Mouse (Mus musculus): Measurements from ENCODE around the gene Vmn1r120. TPM values are rescaled to one million over a fixed set of nuclear protein-coding genes. Genes with fewer than 3 reads are reported as not detected.
"Not testable (repeated sequence)": the region's sequence is repeated elsewhere in the genome, so short reads cannot be mapped to it uniquely, and the experiment has no call there.

The Vmn1r120 gene
- polyA plus RNA-seq (2014; fragmentation: Nextera tagmentation; extraction: Ambion mirVana), result not detected in 2 replicates

DNA sequence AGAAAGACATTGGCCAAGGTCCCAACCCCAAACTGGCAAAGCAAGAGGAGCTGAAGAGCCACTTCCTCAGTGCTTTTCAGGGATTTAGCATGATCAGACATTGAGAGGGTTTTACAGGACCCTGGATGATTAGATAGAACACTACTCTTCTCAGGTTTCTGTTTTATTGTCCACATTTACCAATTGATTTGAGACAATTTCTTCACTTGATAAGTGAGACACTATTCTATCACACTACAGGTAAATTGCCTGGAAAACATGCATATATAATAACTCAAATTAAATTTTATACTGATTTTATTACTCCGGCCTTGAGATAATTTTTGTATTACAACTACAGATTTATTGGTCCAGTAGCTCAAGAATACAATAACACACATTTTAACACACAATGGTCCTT is at the start of gene Vmn1r120:
Gene Vmn1r120, minus strand, starts transcription at position 101 of the 400 bp plus-strand sequence.
- not testable (repeated sequence) for DNase-seq (ENCODE audit: low spot score); H3K9ac ChIP-seq (replicated peaks; ENCODE audit: low read length); H3K4me3 ChIP-seq (ENCODE audit: low read depth, low read length); H3K4me2 ChIP-seq (ENCODE audit: low read depth, low read length); H3K4me1 ChIP-seq (ENCODE audit: control insufficient read depth, insufficient read depth, low read length); ATAC-seq (replicated peaks; ENCODE audit: insufficient number of reproducible peaks, low FRiP score, low TSS enrichment, low read depth); H3K36me3 ChIP-seq (replicated peaks; ENCODE audit: control insufficient read depth, insufficient read depth, low read depth, low read length); H3K27me3 ChIP-seq (ENCODE audit: control insufficient read depth, insufficient read depth, low read length); H3K9me3 ChIP-seq (replicated peaks; ENCODE audit: control insufficient read depth, low read length); H3K27ac ChIP-seq (replicated peaks; ENCODE audit: low read depth, low read length)
- WGBS, result 69% methylated on average over 1 of the region's 1 CpGs

DNA sequence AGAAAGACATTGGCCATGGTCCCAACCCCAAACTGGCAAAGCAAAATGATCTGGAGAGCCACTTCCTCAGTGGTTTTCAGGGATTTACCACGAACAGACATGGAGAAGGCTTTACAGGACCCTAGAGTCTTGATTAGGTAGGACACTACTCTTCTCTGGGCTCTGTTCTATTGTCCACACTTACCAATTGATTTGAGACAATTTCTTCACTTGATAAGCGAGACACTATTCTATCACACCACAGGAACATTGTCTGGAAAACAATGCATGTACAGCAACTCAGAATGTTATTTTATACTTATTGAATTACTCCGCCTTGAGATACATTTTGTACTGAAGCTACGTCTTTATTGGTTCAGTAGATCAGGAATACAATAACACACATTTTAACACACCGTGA is 44.8 kb upstream of the Vmn1r120 start, which contains the start of gene Vmn1r121:
Gene Vmn1r121, minus strand, starts transcription at position 101 of the 400 bp plus-strand sequence.
- not testable (repeated sequence) for H3K4me3 ChIP-seq (ENCODE audit: low read depth, low read length); DNase-seq (ENCODE audit: low spot score); H3K27ac ChIP-seq (replicated peaks; ENCODE audit: low read depth, low read length); H3K27me3 ChIP-seq (ENCODE audit: control insufficient read depth, insufficient read depth, low read length); H3K4me2 ChIP-seq (ENCODE audit: low read depth, low read length); H3K9ac ChIP-seq (replicated peaks; ENCODE audit: low read length); H3K36me3 ChIP-seq (replicated peaks; ENCODE audit: control insufficient read depth, insufficient read depth, low read depth, low read length); H3K9me3 ChIP-seq (replicated peaks; ENCODE audit: control insufficient read depth, low read length); ATAC-seq (replicated peaks; ENCODE audit: insufficient number of reproducible peaks, low FRiP score, low TSS enrichment, low read depth); H3K4me1 ChIP-seq (ENCODE audit: control insufficient read depth, insufficient read depth, low read length)
- 67% methylated on average over 4 of the region's 5 CpGs for WGBS

DNA sequence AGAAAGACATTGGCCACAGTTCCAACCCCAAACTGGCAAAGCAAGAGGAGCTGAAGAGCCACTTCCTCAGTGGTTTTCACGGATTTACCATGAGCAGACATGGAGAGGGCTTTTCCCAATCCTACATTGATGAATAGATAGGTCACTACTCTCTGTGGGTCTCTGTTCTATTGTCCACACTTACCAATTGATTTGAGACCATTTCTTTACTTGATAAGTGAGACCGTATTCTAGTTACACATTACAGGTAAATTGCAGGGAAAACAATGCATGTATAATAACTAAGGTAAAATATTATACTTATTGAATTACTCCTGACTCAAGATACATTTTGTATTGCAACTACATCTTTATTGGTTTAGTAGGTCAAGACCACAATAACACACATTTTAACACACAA is 41.2 kb downstream of the Vmn1r120 start, which contains the start of gene Vmn1r119:
Gene Vmn1r119, minus strand, starts transcription at position 101 of the 400 bp plus-strand sequence.
- not testable (repeated sequence) for H3K4me2 ChIP-seq (ENCODE audit: low read depth, low read length); H3K27ac ChIP-seq (replicated peaks; ENCODE audit: low read depth, low read length); H3K36me3 ChIP-seq (replicated peaks; ENCODE audit: control insufficient read depth, insufficient read depth, low read depth, low read length); ATAC-seq (replicated peaks; ENCODE audit: insufficient number of reproducible peaks, low FRiP score, low TSS enrichment, low read depth); H3K4me1 ChIP-seq (ENCODE audit: control insufficient read depth, insufficient read depth, low read length); DNase-seq (ENCODE audit: low spot score); H3K9ac ChIP-seq (replicated peaks; ENCODE audit: low read length); H3K27me3 ChIP-seq (ENCODE audit: control insufficient read depth, insufficient read depth, low read length); H3K9me3 ChIP-seq (replicated peaks; ENCODE audit: control insufficient read depth, low read length); H3K4me3 ChIP-seq (ENCODE audit: low read depth, low read length)
- WGBS, result no CpG with 5 or more reads among the region's 2 CpGs

Other genes with a start within 250 kb of the Vmn1r120 start
- not detected in 2 replicates for gene Vmn1r114, start 241.6 kb downstream of the Vmn1r120 start, polyA plus RNA-seq (2014; fragmentation: Nextera tagmentation; extraction: Ambion mirVana)
- not detected in 2 replicates for gene Vmn1r115, start 208.8 kb downstream of the Vmn1r120 start, polyA plus RNA-seq (2014; fragmentation: Nextera tagmentation; extraction: Ambion mirVana)
- gene Vmn1r116, start 181.5 kb downstream of the Vmn1r120 start, polyA plus RNA-seq (2014; fragmentation: Nextera tagmentation; extraction: Ambion mirVana), result not detected in 2 replicates
- not detected in 2 replicates for gene Vmn1r117, start 169.7 kb downstream of the Vmn1r120 start, polyA plus RNA-seq (2014; fragmentation: Nextera tagmentation; extraction: Ambion mirVana)
- gene Vmn1r118, start 141.4 kb downstream of the Vmn1r120 start, polyA plus RNA-seq (2014; fragmentation: Nextera tagmentation; extraction: Ambion mirVana), result not detected in 2 replicates
- gene Vmn1r119, start 41.3 kb downstream of the Vmn1r120 start, polyA plus RNA-seq (2014; fragmentation: Nextera tagmentation; extraction: Ambion mirVana), result not detected in 2 replicates
- gene Vmn1r121, start 44.7 kb upstream of the Vmn1r120 start, polyA plus RNA-seq (2014; fragmentation: Nextera tagmentation; extraction: Ambion mirVana), result not detected in 2 replicates
- gene Vmn1r122, start 80.3 kb upstream of the Vmn1r120 start, polyA plus RNA-seq (2014; fragmentation: Nextera tagmentation; extraction: Ambion mirVana), result not detected in 2 replicates
- not detected in 2 replicates for gene Vmn1r123, start 108.4 kb upstream of the Vmn1r120 start, polyA plus RNA-seq (2014; fragmentation: Nextera tagmentation; extraction: Ambion mirVana)
- gene Gm5157, start 136.6 kb upstream of the Vmn1r120 start, polyA plus RNA-seq (2014; fragmentation: Nextera tagmentation; extraction: Ambion mirVana), result not detected in 2 replicates
- gene Vmn1r124, start 206.8 kb upstream of the Vmn1r120 start, polyA plus RNA-seq (2014; fragmentation: Nextera tagmentation; extraction: Ambion mirVana), result not detected in 2 replicates
- not detected in 2 replicates for gene Vmn1r125, start 218.4 kb upstream of the Vmn1r120 start, polyA plus RNA-seq (2014; fragmentation: Nextera tagmentation; extraction: Ambion mirVana)
- not detected in 2 replicates for gene Vmn1r126, start 247.7 kb upstream of the Vmn1r120 start, polyA plus RNA-seq (2014; fragmentation: Nextera tagmentation; extraction: Ambion mirVana)